Mouse (Mus musculus) brown adipose tissue, adult 24 weeks (tissue): ENCODE measurements around the gene Agap1. TPM values are rescaled to one million over a fixed set of nuclear protein-coding genes. Genes with fewer than 3 reads are reported as not detected.
"Not testable (repeated sequence)": the region's sequence is repeated elsewhere in the genome, so short reads cannot be mapped to it uniquely, and the experiment has no call there.

Experiments
- H3K27ac ChIP-seq: fragments of 200-500 bp; replicated peaks from 2 replicates; pipeline ENCODE4 v1.5.1; 2012; ENCODE audit warnings: low read depth, mild to moderate bottlenecking, low read length
- H3K4me1 ChIP-seq: fragments of 200-500 bp; 2 replicates; pipeline ENCODE4 v1.6.1; 2012; ENCODE audit warnings: low read length, mixed read lengths; ENCODE audit not compliant: control insufficient read depth, insufficient read depth, insufficient read length
- H3K4me3 ChIP-seq: fragments of 200-500 bp; 2 replicates; pipeline ENCODE4 v1.5.1; 2012; ENCODE audit warnings: low read depth, mild to moderate bottlenecking, low read length, moderate library complexity; ENCODE audit not compliant: insufficient read depth
- polyA plus RNA-seq: library from polyadenylated mRNA; stranded (reverse); fragments of >200 nt; gene quantifications from 2 replicates; pipeline ENCODE4 v1.2.4, GENCODE M21; 2012; ENCODE audit not compliant: missing spikeins, insufficient read depth, insufficient read length

The Agap1 gene
- polyA plus RNA-seq, 1 experiment = 8.4 TPM

- Histone ChIP-seq H3K4me3 (no peak overlapping the region), H3K4me1 (peaks cover 21% of the 10 kb centered on the region), H3K27ac (no peak overlapping the region)
Measured at GRCm38 (mm10) chr1:89473946-89474345, 19.3 kb downstream of the Agap1 start.

DNA sequence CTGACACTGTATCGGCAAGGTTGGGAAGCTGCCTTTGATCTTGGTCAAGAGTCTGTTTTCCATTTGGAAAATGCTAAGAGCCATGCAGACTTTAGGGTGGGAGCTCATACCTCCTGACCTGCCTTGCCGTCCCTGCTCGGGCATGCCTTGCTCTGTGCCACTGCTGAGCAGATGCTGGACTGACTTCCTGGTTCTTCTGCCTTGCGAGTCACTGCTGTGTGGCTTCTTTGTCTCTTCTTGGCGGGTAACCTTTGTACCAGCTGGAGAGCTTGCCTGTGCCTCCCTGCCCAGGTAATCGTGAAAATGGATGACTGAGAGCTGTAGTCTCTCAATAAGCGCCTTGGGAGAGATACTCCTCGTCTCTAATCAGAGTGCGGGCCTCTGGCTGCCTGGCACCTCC, 20.2 kb downstream of the Agap1 start:
- Histone ChIP-seq H3K4me3 (no peak overlapping the region), H3K4me1 (peaks cover 20% of the 10 kb centered on the region), H3K27ac (no peak overlapping the region)

DNA sequence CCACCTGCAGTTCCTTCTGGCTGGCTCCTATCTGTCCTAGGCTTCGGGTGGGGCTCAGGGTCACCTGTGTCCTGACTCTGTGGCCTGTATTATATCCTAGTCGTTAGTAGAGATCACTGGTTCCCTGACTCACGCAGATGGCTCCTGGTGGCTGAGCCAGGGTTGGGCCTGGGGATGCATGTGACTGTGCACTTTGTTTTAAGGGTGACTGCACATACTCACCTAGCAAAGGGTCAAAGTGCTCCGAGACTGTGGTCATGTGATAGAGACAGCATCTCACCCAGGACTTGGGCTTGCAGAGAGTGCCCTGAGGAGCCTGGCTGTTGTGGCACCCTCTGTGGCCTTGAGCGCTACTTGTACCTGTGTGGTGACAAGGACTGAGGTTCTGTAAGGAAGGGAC, 22.4 kb downstream of the Agap1 start:
- H3K4me1 ChIP-seq = peaks cover 15% of the 10 kb centered on the region
- no peak overlapping the region for H3K4me3 ChIP-seq
- H3K27ac ChIP-seq = no peak overlapping the region

DNA sequence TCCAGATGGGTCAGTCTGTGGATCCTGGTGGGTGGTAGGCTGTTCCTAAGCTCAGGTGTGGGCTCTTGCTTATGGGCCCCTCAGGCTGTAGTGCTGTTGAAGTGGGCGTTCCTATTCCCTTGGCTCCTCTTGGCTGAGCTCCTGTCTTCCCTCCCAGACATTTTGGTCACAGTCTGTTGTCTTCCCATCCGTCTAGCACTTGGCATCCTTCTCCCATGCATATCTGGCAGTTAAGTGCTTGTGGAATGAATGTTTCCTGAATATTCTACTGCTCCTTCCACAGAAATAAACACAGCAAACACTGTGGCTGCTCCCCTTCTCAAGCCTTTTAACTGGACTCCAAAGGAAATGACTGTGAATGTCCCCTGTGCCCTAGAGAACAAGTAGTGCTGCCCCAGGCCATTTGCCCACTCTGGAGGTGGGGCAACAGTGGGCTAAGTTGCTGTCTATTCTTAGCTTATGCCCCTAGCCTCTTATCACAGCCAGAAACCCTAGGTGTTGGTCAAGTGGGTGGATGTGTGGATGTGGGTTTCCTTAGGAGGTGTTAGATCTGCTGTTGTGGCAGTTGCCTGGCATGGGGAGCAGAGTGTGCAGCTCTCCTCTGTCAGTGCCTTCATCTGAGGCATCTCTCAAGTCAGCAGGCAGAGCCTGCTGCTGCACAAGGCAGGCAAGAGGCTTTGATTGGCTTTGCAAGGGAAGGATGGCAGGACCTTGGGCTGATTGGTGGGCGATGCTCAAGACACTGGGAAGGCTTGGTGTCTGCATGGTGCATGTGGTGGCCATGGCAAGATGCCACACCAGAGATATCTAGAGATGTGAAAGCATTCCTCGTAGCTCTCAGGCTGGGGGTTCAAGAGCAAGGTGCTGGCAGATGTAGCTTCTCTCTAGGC, 24.2 kb downstream of the Agap1 start:
- H3K4me1 ChIP-seq = peaks cover 16% of the 10 kb centered on the region
- H3K4me3 ChIP-seq = no peak overlapping the region
- H3K27ac ChIP-seq = no peak overlapping the region

GRCm38 (mm10) chr1:89481154-89481553, 26.5 kb downstream of the Agap1 start:
- H3K27ac ChIP-seq = no peak overlapping the region
- no peak overlapping the region for H3K4me3 ChIP-seq
- peaks cover 16% of the 10 kb centered on the region for H3K4me1 ChIP-seq

DNA sequence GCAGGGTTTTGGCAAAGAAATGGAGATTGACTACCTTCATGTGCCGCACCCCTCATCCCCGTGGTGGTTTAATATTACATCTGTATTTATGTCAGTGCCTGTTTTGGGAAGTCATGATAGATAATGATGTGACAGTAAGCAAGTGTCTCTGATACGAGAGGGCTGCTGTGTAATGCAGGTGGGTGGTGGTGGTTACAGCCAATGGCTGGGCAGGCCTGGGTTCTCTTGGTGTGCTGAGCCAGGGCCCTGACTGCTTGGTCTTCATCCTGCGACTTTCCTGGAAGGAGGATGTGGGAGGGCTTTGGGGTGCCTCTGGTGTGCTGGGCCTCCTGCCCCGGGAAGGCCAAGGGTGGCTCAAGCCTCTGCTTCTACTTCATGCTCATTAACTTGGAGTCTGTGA, 28.2 kb downstream of the Agap1 start:
- Histone ChIP-seq H3K4me1 (peaks cover 13% of the 10 kb centered on the region; the same call in 1 of the 2 replicates), H3K27ac (no peak overlapping the region), H3K4me3 (no peak overlapping the region)

- H3K4me3 ChIP-seq = no peak overlapping the region
- no peak overlapping the region for H3K27ac ChIP-seq
Measured at GRCm38 (mm10) chr1:89486891-89487290, 32.3 kb downstream of the Agap1 start.

GRCm38 (mm10) chr1:89489111-89489971, 34.7 kb downstream of the Agap1 start:
- no peak overlapping the region for H3K27ac ChIP-seq
- H3K4me1 ChIP-seq = no peaks in the 10 kb centered on the region; the same call in none of the 2 replicates
- H3K4me3 ChIP-seq = no peak overlapping the region

More at GRCm38 (mm10) chr1:89486891-89487290, 32.3 kb downstream of the Agap1 start:
- H3K4me1 ChIP-seq = peaks cover 6% of the 10 kb centered on the region

- no peak overlapping the region for H3K4me3 ChIP-seq
- no peak overlapping the region for H3K27ac ChIP-seq
- peaks cover 5% of the 10 kb centered on the region for H3K4me1 ChIP-seq
Measured at GRCm38 (mm10) chr1:89493177-89493576, 38.6 kb downstream of the Agap1 start.

GRCm38 (mm10) chr1:89494816-89495215, 40.2 kb downstream of the Agap1 start:
- H3K4me3 ChIP-seq = no peak overlapping the region
- peaks cover 16% of the 10 kb centered on the region; the same call in 1 of the 2 replicates for H3K4me1 ChIP-seq
- no peak overlapping the region for H3K27ac ChIP-seq

DNA sequence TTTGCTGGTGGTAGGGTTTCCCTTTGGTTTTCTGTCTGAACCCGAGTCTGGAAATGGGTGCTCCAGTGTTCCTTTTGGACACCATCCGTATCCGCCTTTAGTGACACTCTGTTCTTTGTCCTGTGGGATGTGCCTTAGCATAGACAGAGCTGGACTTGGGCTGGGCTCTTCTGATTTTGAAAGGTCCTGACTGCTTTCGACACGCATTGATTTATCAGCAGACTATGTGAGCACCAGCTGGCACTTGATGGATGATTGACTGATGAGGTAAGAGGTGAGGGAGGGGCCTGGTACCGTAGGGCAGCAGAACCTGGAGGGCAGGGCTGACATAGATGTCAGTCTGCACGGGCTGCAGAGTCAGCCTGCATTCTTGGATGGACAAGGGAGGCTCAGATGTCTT, 41.6 kb downstream of the Agap1 start:
- Histone ChIP-seq H3K4me1 (peaks cover 18% of the 10 kb centered on the region; the same call in 1 of the 2 replicates), H3K4me3 (no peak overlapping the region), H3K27ac (no peak overlapping the region)

- H3K4me3 ChIP-seq = no peak overlapping the region
- no peak overlapping the region for H3K27ac ChIP-seq
- peaks cover 18% of the 10 kb centered on the region; the same call in 1 of the 2 replicates for H3K4me1 ChIP-seq
Measured at GRCm38 (mm10) chr1:89500925-89501324, 46.3 kb downstream of the Agap1 start.

DNA sequence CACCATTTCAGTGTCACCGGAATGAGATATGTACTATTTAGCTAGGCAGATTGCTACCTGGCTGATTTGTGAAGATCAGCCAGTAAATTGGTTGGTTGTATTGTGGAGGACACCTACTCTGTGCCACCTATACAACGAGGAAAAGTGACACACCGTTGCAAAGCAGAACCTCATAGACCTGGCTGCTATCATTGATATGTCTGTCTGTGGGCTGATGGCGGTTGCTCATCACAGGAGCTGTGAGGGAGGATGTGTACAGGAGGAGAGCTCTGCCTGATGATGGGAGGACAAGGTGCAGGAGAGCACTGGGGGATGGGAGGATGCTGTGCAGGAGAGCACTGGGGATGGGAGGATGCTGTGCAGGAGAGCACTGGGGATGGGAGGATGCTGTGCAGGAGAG, 46.7 kb downstream of the Agap1 start:
- no peak overlapping the region for H3K27ac ChIP-seq
- H3K4me1 ChIP-seq = peaks cover 18% of the 10 kb centered on the region; the same call in 1 of the 2 replicates
- no peak overlapping the region for H3K4me3 ChIP-seq

- peaks cover 18% of the 10 kb centered on the region; the same call in 1 of the 2 replicates for H3K4me1 ChIP-seq
- not testable (repeated sequence) for H3K4me3 ChIP-seq, H3K27ac ChIP-seq
Measured at GRCm38 (mm10) chr1:89501891-89502290, 47.3 kb downstream of the Agap1 start.

DNA sequence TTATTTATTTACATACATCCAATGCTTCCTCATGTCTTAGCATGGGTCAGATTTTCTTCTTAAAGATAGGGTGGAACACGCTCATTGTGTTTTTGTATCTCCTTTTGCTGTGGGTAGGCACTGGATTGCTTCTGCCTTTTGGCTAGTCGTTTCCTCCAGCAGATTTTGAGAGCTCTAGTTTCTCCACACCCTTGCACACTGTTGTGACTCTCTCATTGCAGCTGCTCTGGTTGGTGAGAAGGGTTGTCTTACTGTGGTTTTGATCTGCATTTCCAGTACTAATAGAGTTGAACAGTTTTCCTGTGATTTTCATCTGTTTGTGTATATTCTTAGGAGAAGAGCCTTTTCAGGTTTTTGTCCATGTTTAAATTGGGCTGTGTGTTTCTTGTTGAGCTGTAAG, 54.6 kb downstream of the Agap1 start:
- peaks cover 18% of the 10 kb centered on the region; the same call in 1 of the 2 replicates for H3K4me1 ChIP-seq

More for the DNA sequence above, 54.6 kb downstream of the Agap1 start:
- Histone ChIP-seq H3K4me3 (no peak overlapping the region), H3K27ac (no peak overlapping the region)
